Mouse (Mus musculus) granulocyte monocyte progenitor cell, adult 5-6 weeks (primary cell): Measurements from ENCODE around the gene Ccdc54. TPM values are rescaled to one million over a fixed set of nuclear protein-coding genes. Genes with fewer than 3 reads are reported as not detected.

Experiments
- ATAC-seq: replicated peaks from 2 replicates; pipeline ENCODE4 v1.8.0; 2016; ENCODE audit warnings: mild to moderate bottlenecking, moderate TSS enrichment, inconsistent platforms; ENCODE audit not compliant: poor library complexity, severe bottlenecking
- total RNA-seq, 2 experiments: library from RNA; stranded (forward) in 1 of 2; stranded (reverse) in 1 of 2; fragments of 200-712, 200-1000 nt in 1 of 2; fragments of >200 nt in 1 of 2; fragmentation: Nextera tagmentation in 1 of 2; gene quantifications; 2 replicates each; pipeline ENCODE4 v1.2.3; 2014 to 2017

Gene Ccdc54
- not detected in 2 replicates for total RNA-seq (2014; fragmentation: Nextera tagmentation)
- not detected in 2 replicates for total RNA-seq (2017)

- ATAC-seq = no peak
Measured at GRCm38 (mm10) chr16:50591054-50591453, at the start of gene Ccdc54. TSS of gene Ccdc54 (minus strand) at chr16:50591154.

GRCm38 (mm10) chr16:50632585-50632984, 41.6 kb upstream of the Ccdc54 start:
- ATAC-seq = peak; percentile 98

GRCm38 (mm10) chr16:50615569-50615968, 24.6 kb upstream of the Ccdc54 start:
- no peak for ATAC-seq

GRCm38 (mm10) chr16:50612944-50613343, 22.0 kb upstream of the Ccdc54 start:
- ATAC-seq = peak; percentile 98

- ATAC-seq = peak; percentile 58
Measured at GRCm38 (mm10) chr16:50610580-50610979, 19.6 kb upstream of the Ccdc54 start.

- no peak for ATAC-seq
Measured at GRCm38 (mm10) chr16:50607776-50608562, 17.0 kb upstream of the Ccdc54 start.

- ATAC-seq = no peak
Measured at GRCm38 (mm10) chr16:50604826-50605225, 13.9 kb upstream of the Ccdc54 start.

- no peak for ATAC-seq
Measured at GRCm38 (mm10) chr16:50601947-50602346, 11.0 kb upstream of the Ccdc54 start.

GRCm38 (mm10) chr16:50600665-50601064, 9.7 kb upstream of the Ccdc54 start:
- no peak; the same call in 1 of the 2 replicates for ATAC-seq

GRCm38 (mm10) chr16:50596679-50597078, 5.7 kb upstream of the Ccdc54 start:
- no peak for ATAC-seq

GRCm38 (mm10) chr16:50596171-50596570, 5.2 kb upstream of the Ccdc54 start:
- ATAC-seq = no peak

GRCm38 (mm10) chr16:50594876-50595275, 3.9 kb upstream of the Ccdc54 start:
- ATAC-seq = no peak

- no peak for ATAC-seq
Measured at GRCm38 (mm10) chr16:50593361-50593760, 2.4 kb upstream of the Ccdc54 start.

GRCm38 (mm10) chr16:50589574-50590151, 1.3 kb downstream of the Ccdc54 start:
- peak; percentile 72 for ATAC-seq

GRCm38 (mm10) chr16:50588191-50588590, 2.8 kb downstream of the Ccdc54 start:
- ATAC-seq = peak; percentile 90

GRCm38 (mm10) chr16:50587139-50587538, 3.8 kb downstream of the Ccdc54 start:
- ATAC-seq = no peak

- ATAC-seq = no peak
Measured at GRCm38 (mm10) chr16:50578361-50578760, 12.6 kb downstream of the Ccdc54 start.

- ATAC-seq = no peak
Measured at GRCm38 (mm10) chr16:50572557-50572956, 18.4 kb downstream of the Ccdc54 start.

GRCm38 (mm10) chr16:50559163-50559771, 31.7 kb downstream of the Ccdc54 start:
- no peak for ATAC-seq

- no peak for ATAC-seq
Measured at GRCm38 (mm10) chr16:50553828-50554227, 37.1 kb downstream of the Ccdc54 start.

GRCm38 (mm10) chr16:50551871-50552528, 39.0 kb downstream of the Ccdc54 start:
- peak; percentile 72 for ATAC-seq
